Mouse (Mus musculus) heart, embryonic 15.5 days (tissue): ENCODE measurements at regions not wholly inside any gene's neighbourhood (a gene's known extent, or its start where the extent isn't known, plus 50 kb on each side); places are given as distances from the start of the nearest gene placed in this dataset.
A peak's percentile ranks its signal among the peaks of the same experiment; 100 is the strongest.

Experiments
- ATAC-seq: fragments of 200-750 bp; cut with Nextera tagmentation; replicated peaks from 2 replicates; pipeline ENCODE4 v1.8.0; 2017; ENCODE audit warnings: low read depth, moderate TSS enrichment; ENCODE audit not compliant: insufficient number of reproducible peaks, insufficient read depth, low FRiP score
- H3K27ac ChIP-seq: fragments of 300-500 bp; sonication (generic); 2 replicates; pipeline ENCODE4 v1.5.1; 2015; ENCODE audit warnings: mild to moderate bottlenecking, inconsistent platforms
- H3K27me3 ChIP-seq: fragments of 300-500 bp; sonication (generic); 2 replicates; pipeline ENCODE4 v1.6.1; 2015; ENCODE audit warnings: inconsistent platforms
- H3K36me3 ChIP-seq: fragments of 300-500 bp; sonication (generic); 2 replicates; pipeline ENCODE4 v1.6.1; 2015; ENCODE audit warnings: mild to moderate bottlenecking, inconsistent platforms
- H3K4me1 ChIP-seq: fragments of 300-500 bp; sonication (generic); replicated peaks from 2 replicates; pipeline ENCODE4 v1.6.1; 2015; ENCODE audit warnings: inconsistent platforms
- H3K4me2 ChIP-seq: fragments of 300-500 bp; sonication (generic); 2 replicates; pipeline ENCODE4 v1.6.1; 2015; ENCODE audit warnings: inconsistent platforms, mild to moderate bottlenecking, moderate library complexity
- H3K4me3 ChIP-seq: fragments of 300-500 bp; sonication (generic); 2 replicates; pipeline ENCODE4 v1.5.1; 2015; ENCODE audit warnings: mild to moderate bottlenecking, inconsistent platforms
- H3K9ac ChIP-seq: fragments of 300-500 bp; sonication (generic); 2 replicates; pipeline ENCODE4 v1.6.1; 2015; ENCODE audit warnings: mild to moderate bottlenecking, inconsistent platforms
- H3K9me3 ChIP-seq: fragments of 300-500 bp; sonication (generic); replicated peaks from 2 replicates; pipeline ENCODE4 v1.6.1; 2016; ENCODE audit warnings: inconsistent platforms
- WGBS: fragments of 180-500 bp; shearing (Covaris S2); methylation state at CpG from one replicate; pipeline ENCODE4 v1.1.7; 2015; ENCODE audit warnings: mixed read lengths; 5-methylcytosine and 5-hydroxymethylcytosine counted together

- Histone ChIP-seq H3K27me3 (no peaks in the 10 kb centered on the region), H3K4me3 (no peak overlapping the region), H3K27ac (no peak overlapping the region), H3K36me3 (no peaks in the 10 kb centered on the region), H3K4me2 (no peak overlapping the region), H3K9ac (no peak overlapping the region), H3K4me1 (no peaks in the 10 kb centered on the region), H3K9me3 (no peaks in the 10 kb centered on the region)
- ATAC-seq, result no peak
- WGBS, result 49% methylated on average over 3 of the region's 3 CpGs
Observed at GRCm38 (mm10) chr6:6657928-6658500, 79.6 kb upstream of the Sem1 start.

GRCm38 (mm10) chr6:6660072-6660471 is 81.6 kb upstream of the Sem1 start:
- WGBS, result 58% methylated on average over 5 of the region's 5 CpGs
- H3K27me3 ChIP-seq, result no peaks in the 10 kb centered on the region
- no peak for ATAC-seq
- H3K4me2 ChIP-seq, result no peak overlapping the region
- H3K36me3 ChIP-seq, result no peaks in the 10 kb centered on the region
- H3K4me3 ChIP-seq, result no peak overlapping the region
- no peak overlapping the region for H3K27ac ChIP-seq
- no peaks in the 10 kb centered on the region for H3K9me3 ChIP-seq
- no peak overlapping the region for H3K9ac ChIP-seq
- H3K4me1 ChIP-seq, result no peaks in the 10 kb centered on the region

- no peaks in the 10 kb centered on the region for H3K36me3 ChIP-seq
- no peak for ATAC-seq
- H3K4me3 ChIP-seq, result no peak overlapping the region
- no peaks in the 10 kb centered on the region for H3K4me1 ChIP-seq
- no peak overlapping the region for H3K4me2 ChIP-seq
- no peaks in the 10 kb centered on the region for H3K9me3 ChIP-seq
- H3K9ac ChIP-seq, result no peak overlapping the region
- H3K27me3 ChIP-seq, result no peaks in the 10 kb centered on the region
- H3K27ac ChIP-seq, result no peak overlapping the region
- WGBS, result 93% methylated on average over 5 of the region's 5 CpGs
Observed at GRCm38 (mm10) chr6:6666762-6667161, 88.3 kb upstream of the Sem1 start.

GRCm38 (mm10) chr6:6689241-6689640 is 110.8 kb upstream of the Sem1 start:
- no peaks in the 10 kb centered on the region for H3K27me3 ChIP-seq
- no peaks in the 10 kb centered on the region for H3K4me1 ChIP-seq
- H3K4me3 ChIP-seq, result no peak overlapping the region
- WGBS, result 81% methylated on average over 5 of the region's 5 CpGs
- no peaks in the 10 kb centered on the region for H3K9me3 ChIP-seq
- H3K36me3 ChIP-seq, result no peaks in the 10 kb centered on the region
- no peak overlapping the region for H3K27ac ChIP-seq
- ATAC-seq, result no peak
- H3K9ac ChIP-seq, result no peak overlapping the region
- H3K4me2 ChIP-seq, result no peak overlapping the region

GRCm38 (mm10) chr6:6690188-6690587 is 111.7 kb upstream of the Sem1 start:
- no peaks in the 10 kb centered on the region for H3K36me3 ChIP-seq
- no peak for ATAC-seq
- no peak overlapping the region for H3K4me3 ChIP-seq
- H3K4me1 ChIP-seq, result no peaks in the 10 kb centered on the region
- no peaks in the 10 kb centered on the region for H3K27me3 ChIP-seq
- no peak overlapping the region for H3K4me2 ChIP-seq
- H3K27ac ChIP-seq, result no peak overlapping the region
- H3K9me3 ChIP-seq, result no peaks in the 10 kb centered on the region
- no peak overlapping the region for H3K9ac ChIP-seq
- 72% methylated on average over 5 of the region's 5 CpGs for WGBS

- Histone ChIP-seq H3K4me1 (no peaks in the 10 kb centered on the region), H3K9ac (no peak overlapping the region), H3K27me3 (no peaks in the 10 kb centered on the region), H3K4me3 (no peak overlapping the region), H3K27ac (no peak overlapping the region), H3K9me3 (no peaks in the 10 kb centered on the region), H3K36me3 (no peaks in the 10 kb centered on the region), H3K4me2 (no peak overlapping the region)
- WGBS, result 70% methylated on average over 8 of the region's 8 CpGs
- ATAC-seq, result no peak
Observed at GRCm38 (mm10) chr6:6692056-6692770, 113.8 kb upstream of the Sem1 start.

GRCm38 (mm10) chr6:6695742-6696430 is 117.4 kb upstream of the Sem1 start:
- WGBS, result 72% methylated on average over 11 of the region's 11 CpGs
- H3K4me3 ChIP-seq, result no peak overlapping the region
- H3K4me1 ChIP-seq, result peaks cover 8% of the 10 kb centered on the region
- no peak overlapping the region for H3K4me2 ChIP-seq
- H3K27ac ChIP-seq, result no peak overlapping the region
- H3K9ac ChIP-seq, result no peak overlapping the region
- H3K27me3 ChIP-seq, result no peaks in the 10 kb centered on the region
- H3K9me3 ChIP-seq, result no peaks in the 10 kb centered on the region
- ATAC-seq, result no peak
- no peaks in the 10 kb centered on the region for H3K36me3 ChIP-seq

- 0 out of 2 replicates have a peak overlapping the region, but pooled peaks have one; percentile 10 for H3K4me2 ChIP-seq
- H3K9me3 ChIP-seq, result no peaks in the 10 kb centered on the region
- H3K4me1 ChIP-seq, result peaks cover 8% of the 10 kb centered on the region
- WGBS, result 26% methylated on average over 10 of the region's 10 CpGs
- ATAC-seq, result peak; percentile 55; the same call in 1 of the 2 replicates
- no peak overlapping the region for H3K4me3 ChIP-seq
- H3K36me3 ChIP-seq, result no peaks in the 10 kb centered on the region
- no peaks in the 10 kb centered on the region for H3K27me3 ChIP-seq
- H3K9ac ChIP-seq, result no peak overlapping the region
- H3K27ac ChIP-seq, result peak overlapping the region; percentile 27
Observed at GRCm38 (mm10) chr6:6697418-6697979, 119.0 kb upstream of the Sem1 start.

- no peaks in the 10 kb centered on the region for H3K27me3 ChIP-seq
- no peak overlapping the region for H3K4me2 ChIP-seq
- WGBS, result 69% methylated on average over 4 of the region's 4 CpGs
- no peaks in the 10 kb centered on the region for H3K4me1 ChIP-seq
- no peak overlapping the region for H3K27ac ChIP-seq
- ATAC-seq, result no peak
- no peaks in the 10 kb centered on the region for H3K36me3 ChIP-seq
- no peak overlapping the region for H3K9ac ChIP-seq
- H3K9me3 ChIP-seq, result no peaks in the 10 kb centered on the region
- H3K4me3 ChIP-seq, result no peak overlapping the region
Observed at GRCm38 (mm10) chr6:6706729-6707128, 128.3 kb upstream of the Sem1 start.

- 70% methylated on average over 3 of the region's 3 CpGs for WGBS
- no peaks in the 10 kb centered on the region for H3K36me3 ChIP-seq
- H3K27ac ChIP-seq, result no peak overlapping the region
- no peaks in the 10 kb centered on the region for H3K27me3 ChIP-seq
- no peaks in the 10 kb centered on the region for H3K4me1 ChIP-seq
- no peak overlapping the region for H3K9ac ChIP-seq
- H3K4me2 ChIP-seq, result no peak overlapping the region
- H3K9me3 ChIP-seq, result no peaks in the 10 kb centered on the region
- no peak overlapping the region for H3K4me3 ChIP-seq
- ATAC-seq, result no peak
Observed at GRCm38 (mm10) chr6:6709057-6709456, 130.6 kb upstream of the Sem1 start.

GRCm38 (mm10) chr6:6730259-6730658 is 132.9 kb upstream of the Dlx6 start:
- no peak for ATAC-seq
- no peaks in the 10 kb centered on the region for H3K4me1 ChIP-seq
- no peaks in the 10 kb centered on the region for H3K9me3 ChIP-seq
- WGBS, result 69% methylated on average over 3 of the region's 3 CpGs
- H3K4me2 ChIP-seq, result no peak overlapping the region
- H3K4me3 ChIP-seq, result no peak overlapping the region
- no peaks in the 10 kb centered on the region for H3K36me3 ChIP-seq
- no peak overlapping the region for H3K9ac ChIP-seq
- no peaks in the 10 kb centered on the region for H3K27me3 ChIP-seq
- no peak overlapping the region for H3K27ac ChIP-seq
